Mouse (Mus musculus): Measurements from ENCODE around the gene Smpdl3a. TPM values are rescaled to one million over a fixed set of nuclear protein-coding genes. Genes with fewer than 3 reads are reported as not detected.

Smpdl3a gene
- total RNA-seq (2021): 10 to 100 TPM; 25.6 to 27.4 TPM
- long read RNA-seq, transcript Smpdl3a-201 (8 exons, 1,961 nt): major isoform, 29 of 43 reads
- long read RNA-seq, partial matches to known transcripts: 1 of 43 reads
- long read RNA-seq, other reads (novel, unspliced or antisense): 13 of 43 reads

GRCm38 (mm10) chr10:57794018-57794417 is at the start of gene Smpdl3a:
TSS of gene Smpdl3a (plus strand) at chr10:57794335.
- no peak for DNase-seq (ENCODE audit: low spot score in 2 of 2)

GRCm38 (mm10) chr10:57745452-57745851 is 48.7 kb upstream of the Smpdl3a start:
- DNase-seq (ENCODE audit: low spot score in 2 of 2): no peak

DNA sequence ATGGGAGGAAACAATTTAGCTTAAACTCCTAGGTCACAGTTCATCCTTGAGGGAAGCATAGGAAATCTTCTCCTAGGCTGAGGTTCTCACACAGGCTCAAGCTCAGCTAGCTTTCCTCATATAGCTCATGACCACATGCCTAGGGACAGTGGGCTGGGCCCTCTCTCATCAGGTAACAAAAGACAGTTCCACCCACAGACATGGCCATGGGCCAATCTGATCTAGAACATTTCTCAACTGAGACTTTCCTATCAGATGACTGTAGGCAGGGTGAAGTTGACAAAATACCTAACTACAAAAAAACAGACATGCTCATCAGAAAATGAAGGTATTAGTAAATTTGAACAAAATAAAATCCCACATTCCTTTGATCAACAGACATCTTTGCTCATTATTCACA is 47.0 kb upstream of the Smpdl3a start:
- no peak for DNase-seq (ENCODE audit: low spot score in 2 of 2)

GRCm38 (mm10) chr10:57753343-57753742 is 40.8 kb upstream of the Smpdl3a start:
- no peak for DNase-seq (ENCODE audit: low spot score in 2 of 2)

GRCm38 (mm10) chr10:57755201-57755736 is 38.9 kb upstream of the Smpdl3a start:
- no peak for DNase-seq (ENCODE audit: low spot score in 2 of 2)

DNA sequence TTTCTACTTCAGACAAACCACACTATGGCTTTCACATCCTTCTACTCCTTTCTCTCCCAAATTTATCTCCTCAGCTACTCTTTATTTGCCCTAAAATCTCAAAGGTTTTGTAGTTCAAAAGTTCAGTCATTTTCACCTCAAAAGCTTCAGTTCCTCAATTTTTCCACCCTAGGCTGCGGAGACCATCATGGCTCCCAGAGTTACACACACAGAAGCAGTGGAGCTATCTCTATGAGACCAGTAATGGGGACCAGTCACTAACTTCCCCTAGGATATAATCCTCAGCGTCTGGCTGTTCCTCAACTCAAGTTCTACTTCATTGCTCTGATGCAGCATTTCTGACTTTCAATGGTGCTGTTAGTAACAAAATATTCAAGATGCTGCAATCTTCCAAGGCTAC is 35.1 kb upstream of the Smpdl3a start:
- DNase-seq (ENCODE audit: low spot score in 2 of 2): no peak

DNA sequence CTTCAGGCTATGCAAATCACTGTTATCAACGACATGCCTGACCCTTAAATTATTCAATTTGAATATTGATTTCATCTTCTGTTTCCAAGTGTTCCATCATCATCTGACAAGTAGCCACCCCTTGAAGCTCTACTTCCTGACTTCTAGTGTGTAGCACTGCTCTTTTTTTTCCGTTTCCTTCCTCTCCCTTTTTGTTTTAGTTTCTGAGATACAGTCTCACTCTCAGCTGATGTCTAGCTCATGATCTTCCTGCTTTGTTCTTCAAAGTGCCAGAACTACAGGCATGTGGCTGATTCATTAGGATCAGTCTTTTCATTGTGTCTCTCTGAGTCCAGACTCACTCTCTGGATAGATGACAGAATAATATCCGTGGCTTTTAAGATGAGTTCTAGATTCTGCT is 33.4 kb upstream of the Smpdl3a start:
- no peak for DNase-seq (ENCODE audit: low spot score in 2 of 2)

GRCm38 (mm10) chr10:57763044-57763443 is 31.1 kb upstream of the Smpdl3a start:
- DNase-seq (ENCODE audit: low spot score in 2 of 2): no peak

DNA sequence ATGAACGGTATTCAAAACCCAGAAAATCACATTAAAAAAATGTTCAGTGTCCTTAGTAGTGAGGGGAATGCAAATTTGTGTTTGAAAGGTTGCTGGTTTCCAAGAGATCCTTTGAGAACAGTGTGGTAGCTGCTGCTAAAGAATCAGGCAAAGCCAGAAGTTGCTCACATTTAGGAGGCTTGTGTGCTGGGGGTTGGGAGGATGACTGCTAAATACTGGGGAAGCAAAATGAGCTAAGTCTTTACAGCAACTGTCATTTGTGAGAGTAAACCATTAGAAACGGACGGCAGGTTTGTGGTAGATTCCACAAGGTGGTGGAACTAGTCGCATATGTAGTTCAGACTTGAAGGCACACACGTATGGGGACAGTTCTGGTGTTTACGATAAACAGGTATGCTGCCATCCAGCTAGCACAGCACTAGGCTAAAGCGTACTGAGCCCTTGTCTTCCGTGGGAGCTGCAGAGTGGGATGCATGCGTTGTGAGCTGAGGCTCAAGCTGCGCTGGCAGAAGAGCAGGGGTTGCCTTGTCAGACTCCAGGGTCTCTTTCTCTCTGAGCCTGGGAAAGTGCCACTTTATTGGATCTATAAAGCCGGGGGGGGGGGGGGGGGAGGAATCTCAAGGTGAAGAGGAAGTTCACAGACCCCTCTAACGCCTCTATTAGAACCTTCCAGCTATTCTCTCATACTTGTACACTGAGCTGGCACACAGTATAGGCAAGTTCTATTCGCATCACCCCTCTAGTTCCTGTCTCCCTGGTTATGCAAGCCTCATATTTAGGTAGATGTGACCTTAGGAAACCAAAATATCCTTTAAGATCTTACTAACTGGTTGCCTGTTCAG is 10.6 kb upstream of the Smpdl3a start:
- DNase-seq (ENCODE audit: low spot score in 2 of 2): peak; percentile 36 to 39

- DNase-seq (ENCODE audit: low spot score in 2 of 2): peak; percentile 84 to 88
Measured at GRCm38 (mm10) chr10:57784131-57784875, 9.8 kb upstream of the Smpdl3a start.

GRCm38 (mm10) chr10:57784876-57785150 is 9.3 kb upstream of the Smpdl3a start, which contains the start of gene Fabp7:
TSS of gene Fabp7 (plus strand) at chr10:57784881.
- DNase-seq (ENCODE audit: low spot score in 2 of 2): no peak

- DNase-seq (ENCODE audit: low spot score in 2 of 2): no peak
Measured at GRCm38 (mm10) chr10:57785552-57785951, 8.6 kb upstream of the Smpdl3a start.

DNA sequence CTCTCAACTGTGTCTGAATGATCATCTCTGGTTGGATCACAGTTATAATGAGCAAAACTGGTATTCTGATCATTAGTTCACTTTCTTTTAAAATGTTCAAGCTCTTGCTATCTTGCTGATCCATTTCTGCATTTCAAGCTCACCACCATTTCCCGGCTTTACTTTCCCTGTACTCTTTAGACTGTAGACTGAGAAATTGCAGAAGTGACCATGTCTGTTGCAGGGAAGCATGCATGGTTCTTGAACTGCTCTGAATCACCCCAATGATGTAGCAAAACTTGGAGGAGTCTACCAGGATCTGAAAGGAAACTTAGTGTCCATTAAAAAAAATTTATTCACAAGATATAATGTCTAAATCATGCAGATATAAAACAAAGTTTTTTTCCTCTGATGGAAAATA is 1.2 kb upstream of the Smpdl3a start:
- no peak for DNase-seq (ENCODE audit: low spot score in 2 of 2)

DNA sequence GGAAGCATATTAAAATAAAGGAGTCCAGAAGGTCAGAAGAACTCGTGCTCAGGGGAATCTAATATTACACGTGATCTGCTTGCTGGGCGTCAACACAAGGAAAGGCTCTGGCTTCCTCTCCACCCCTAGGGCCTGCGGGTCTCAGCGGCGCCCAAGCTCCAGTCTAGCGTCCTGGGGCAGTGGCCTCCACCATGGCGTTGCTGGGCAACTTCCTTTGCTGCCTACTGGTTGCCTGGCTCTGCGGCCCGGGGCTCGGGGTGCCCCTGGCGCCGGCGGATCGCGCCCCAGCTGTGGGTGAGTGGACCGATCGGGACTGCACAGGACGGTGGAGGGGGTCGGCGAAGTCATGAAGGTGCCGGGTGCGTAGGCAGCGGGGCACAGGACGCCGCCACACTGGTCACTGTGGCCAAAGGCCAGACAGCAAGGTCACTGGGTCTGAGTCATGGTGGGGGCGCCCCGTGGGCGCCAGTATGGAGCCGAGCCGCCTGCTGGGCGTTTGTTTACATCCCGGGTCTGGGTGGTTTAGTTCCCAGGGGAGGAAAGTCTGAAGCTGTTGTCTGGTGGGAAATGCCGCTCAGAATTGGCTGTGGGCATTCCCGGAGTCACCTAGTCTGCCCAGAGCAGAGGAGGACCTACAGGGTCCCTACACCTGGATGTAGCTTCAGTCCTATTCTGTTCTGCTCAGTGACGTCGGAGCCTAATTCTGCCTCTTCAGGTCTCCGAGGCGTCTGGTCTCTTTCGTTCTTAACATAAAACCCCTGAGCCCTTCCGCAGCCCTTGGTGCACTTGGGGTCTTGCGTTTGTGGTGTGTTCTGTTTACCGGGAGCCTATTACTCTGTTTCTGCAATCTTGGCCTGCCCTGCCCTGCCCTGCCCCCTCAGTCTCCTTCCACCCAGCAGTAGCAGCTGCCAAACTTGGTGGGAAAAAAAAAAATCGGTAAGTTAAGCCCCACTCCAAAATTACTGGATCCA is 641 bp downstream of the Smpdl3a start:
- peak; percentile 46 to 51 for DNase-seq (ENCODE audit: low spot score in 2 of 2)

DNA sequence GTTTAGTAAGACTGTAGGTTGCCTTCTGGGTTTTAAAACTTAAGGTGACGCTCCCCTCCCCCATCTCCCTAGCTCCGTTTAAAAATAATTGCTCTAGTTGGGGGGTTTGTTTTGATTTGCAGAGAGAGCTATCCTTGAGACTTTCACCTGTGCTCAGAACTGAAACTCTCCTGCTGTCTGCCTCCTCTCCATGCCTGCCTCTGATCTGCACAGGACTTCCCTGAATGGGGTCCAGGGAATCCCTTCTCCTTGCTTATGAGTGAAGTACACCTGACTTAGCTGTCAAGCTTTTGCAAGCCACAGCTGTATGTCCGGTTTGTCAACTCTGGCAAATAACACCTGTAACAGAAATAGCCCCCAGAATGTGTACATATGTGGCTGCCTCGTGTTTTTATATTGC is 1.4 kb downstream of the Smpdl3a start:
- no peak for DNase-seq (ENCODE audit: low spot score in 2 of 2)

- peak in 1 of 2 experiments; percentile 28 for DNase-seq (ENCODE audit: low spot score in 2 of 2)
Measured at GRCm38 (mm10) chr10:57796057-57796456, 1.9 kb downstream of the Smpdl3a start.

GRCm38 (mm10) chr10:57799486-57799885 is 5.4 kb downstream of the Smpdl3a start:
- DNase-seq (ENCODE audit: low spot score in 2 of 2): no peak

- no peak for DNase-seq (ENCODE audit: low spot score in 2 of 2)
Measured at GRCm38 (mm10) chr10:57807754-57808153, 13.6 kb downstream of the Smpdl3a start.

- no peak for DNase-seq (ENCODE audit: low spot score in 2 of 2)
Measured at GRCm38 (mm10) chr10:57812161-57812856, 18.2 kb downstream of the Smpdl3a start.

GRCm38 (mm10) chr10:57814295-57814694 is 20.2 kb downstream of the Smpdl3a start:
- no peak for DNase-seq (ENCODE audit: low spot score in 2 of 2)
